Mouse (Mus musculus) MEL (cell line): ENCODE data around the gene Git1. TPM values are rescaled to one million over a fixed set of nuclear protein-coding genes. Genes with fewer than 3 reads are reported as not detected.
A peak's percentile ranks its signal among the peaks of the same experiment; 100 is the strongest.

Source experiments
- DNase-seq: peaks from one replicate; pipeline ENCODE4 v3.0.0; 2011; ENCODE audit warnings: low read depth, low spot score
- H3K27ac ChIP-seq: 2 replicates; pipeline ENCODE4 v1.5.1; 2012; ENCODE audit warnings: low read depth, mild to moderate bottlenecking, control low read depth, low read length, moderate library complexity; ENCODE audit not compliant: control insufficient read depth
- H3K27me3 ChIP-seq, 2 experiments: fragments of 150-350 bp in 1 of 2; sonication (generic) in 1 of 2; 2 replicates each; pipeline ENCODE4 v1.6.1; 2012; ENCODE audit warnings: low read length in 2 of 2, mild to moderate bottlenecking in 2 of 2, improper control_type of control experiment in 1 of 2, moderate library complexity in 1 of 2; ENCODE audit not compliant: insufficient read depth in 2 of 2, control insufficient read depth in 1 of 2
- H3K36me3 ChIP-seq, 2 experiments: 2 replicates each; pipeline ENCODE4 v1.6.1; 2012 to 2014; ENCODE audit warnings: low read length in 2 of 2, improper control_type of control experiment in 1 of 2, inconsistent platforms in 1 of 2, mild to moderate bottlenecking in 1 of 2; ENCODE audit not compliant: insufficient read depth in 2 of 2, control insufficient read depth in 1 of 2
- H3K4me1 ChIP-seq, 2 experiments: fragments of 150-350 bp in 1 of 2; sonication (generic) in 1 of 2; 2 replicates each; pipeline ENCODE4 v1.6.1; 2012; ENCODE audit warnings: low read length in 2 of 2, improper control_type of control experiment in 1 of 2, mild to moderate bottlenecking in 1 of 2; ENCODE audit not compliant: insufficient read depth in 2 of 2, control insufficient read depth in 1 of 2
- H3K4me3 ChIP-seq, 2 experiments: fragments of 150-350 bp in 1 of 2; sonication (generic) in 1 of 2; 2 replicates each; pipeline ENCODE4 v1.5.1; 2012; ENCODE audit warnings: low read depth in 2 of 2, low read length in 2 of 2, mild to moderate bottlenecking in 2 of 2, moderate library complexity in 2 of 2, control low read depth in 1 of 2, improper control_type of control experiment in 1 of 2; ENCODE audit not compliant: control insufficient read depth in 1 of 2, insufficient read depth in 1 of 2
- H3K79me2 ChIP-seq: 2 replicates; pipeline ENCODE4 v1.6.1; 2012; ENCODE audit warnings: mild to moderate bottlenecking, low read length, moderate library complexity; ENCODE audit not compliant: control insufficient read depth, poor library complexity, insufficient read depth
- H3K9ac ChIP-seq: 2 replicates; pipeline ENCODE4 v1.6.1; 2012; ENCODE audit warnings: low read depth, mild to moderate bottlenecking, control low read depth, low read length, moderate library complexity; ENCODE audit not compliant: control insufficient read depth, poor library complexity, severe bottlenecking
- H3K9me3 ChIP-seq: fragments of 150-350 bp; sonication (generic); replicated peaks from 2 replicates; pipeline ENCODE4 v1.6.1; 2012; ENCODE audit warnings: mild to moderate bottlenecking, low read length, improper control_type of control experiment, moderate library complexity; ENCODE audit not compliant: insufficient read depth
- CHD2 ChIP-seq: IDR thresholded peaks from 2 replicates; pipeline ENCODE4 v1.6.1; 2011; ENCODE audit warnings: low read length, improper control_type of control experiment
- E2F4 ChIP-seq: IDR thresholded peaks from 2 replicates; pipeline ENCODE4 v1.6.1; 2011; ENCODE audit warnings: low read depth, low read length, improper control_type of control experiment, borderline replicate concordance
- EP300 ChIP-seq, 2 experiments: IDR thresholded peaks; 2 replicates each; pipeline ENCODE4 v1.6.1; 2011; ENCODE audit warnings: improper control_type of control experiment in 2 of 2, low read length in 2 of 2, low read depth in 1 of 2, mild to moderate bottlenecking in 1 of 2
- GABPA ChIP-seq: IDR thresholded peaks from 2 replicates; pipeline ENCODE4 v1.6.1; 2012; ENCODE audit warnings: low read depth, mild to moderate bottlenecking, inconsistent platforms, low read length, improper control_type of control experiment, moderate library complexity
- GATA1 ChIP-seq: IDR thresholded peaks from 2 replicates; pipeline ENCODE4 v1.6.1; 2011; ENCODE audit warnings: low read depth, low read length, improper control_type of control experiment
- KAT2A ChIP-seq: conservative IDR thresholded peaks from 2 replicates; pipeline ENCODE4 v1.6.1; 2012; ENCODE audit warnings: low read depth, low read length, improper control_type of control experiment, inconsistent platforms
- MAFK ChIP-seq: IDR thresholded peaks from 2 replicates; pipeline ENCODE4 v1.6.1; 2011; ENCODE audit warnings: low read depth, mild to moderate bottlenecking, low read length, improper control_type of control experiment, borderline replicate concordance
- MAX ChIP-seq: IDR thresholded peaks from 2 replicates; pipeline ENCODE4 v1.6.1; 2011; ENCODE audit warnings: low read length, improper control_type of control experiment
- MXI1 ChIP-seq: IDR thresholded peaks from 2 replicates; pipeline ENCODE4 v1.6.1; 2011; ENCODE audit warnings: mild to moderate bottlenecking, low read depth, low read length, improper control_type of control experiment
- MYB ChIP-seq: IDR thresholded peaks from 2 replicates; pipeline ENCODE4 v1.6.1; 2011; ENCODE audit warnings: mild to moderate bottlenecking, low read depth, low read length, improper control_type of control experiment
- MYC ChIP-seq: IDR thresholded peaks from 2 replicates; pipeline ENCODE4 v1.6.1; 2011; ENCODE audit warnings: low read depth, mild to moderate bottlenecking, low read length, improper control_type of control experiment, moderate library complexity
- NELFE ChIP-seq: IDR thresholded peaks from 2 replicates; pipeline ENCODE4 v1.6.1; 2011; ENCODE audit warnings: low read depth, low read length, improper control_type of control experiment
- NRF1 ChIP-seq: IDR thresholded peaks from 2 replicates; pipeline ENCODE4 v1.6.1; 2014; ENCODE audit warnings: low read depth, mild to moderate bottlenecking, inconsistent platforms, low read length, improper control_type of control experiment, moderate library complexity; ENCODE audit not compliant: poor library complexity, insufficient read depth, severe bottlenecking
- RCOR1 ChIP-seq: IDR thresholded peaks from 2 replicates; pipeline ENCODE4 v1.6.1; 2012; ENCODE audit warnings: low read depth, mild to moderate bottlenecking, inconsistent platforms, low read length, improper control_type of control experiment
- SIN3A ChIP-seq: IDR thresholded peaks from 2 replicates; pipeline ENCODE4 v1.6.1; 2012; ENCODE audit warnings: low read length, improper control_type of control experiment, inconsistent platforms
- SMC3 ChIP-seq: IDR thresholded peaks from 2 replicates; pipeline ENCODE4 v1.6.1; 2011; ENCODE audit warnings: low read depth, low read length, improper control_type of control experiment
- TAL1 ChIP-seq: IDR thresholded peaks from 2 replicates; pipeline ENCODE4 v1.6.1; 2012; ENCODE audit warnings: mild to moderate bottlenecking, inconsistent platforms, low read length, moderate library complexity, mixed read lengths
- TBP ChIP-seq: IDR thresholded peaks from 2 replicates; pipeline ENCODE4 v1.8.0; 2011; ENCODE audit warnings: low read depth, low read length, improper control_type of control experiment
- TCF12 ChIP-seq: IDR thresholded peaks from 2 replicates; pipeline ENCODE4 v1.6.1; 2014; ENCODE audit warnings: low read depth, mild to moderate bottlenecking, inconsistent platforms, low read length, improper control_type of control experiment, moderate library complexity
- UBTF ChIP-seq: IDR thresholded peaks from 2 replicates; pipeline ENCODE4 v1.6.1; 2012; ENCODE audit warnings: low read depth, mild to moderate bottlenecking, inconsistent platforms, low read length, improper control_type of control experiment, moderate library complexity, borderline replicate concordance; ENCODE audit not compliant: insufficient read depth
- USF1 ChIP-seq: IDR thresholded peaks from 2 replicates; pipeline ENCODE4 v1.6.1; 2014; ENCODE audit warnings: low read depth, mild to moderate bottlenecking, inconsistent platforms, low read length, improper control_type of control experiment, moderate library complexity
- USF2 ChIP-seq, 2 experiments: IDR thresholded peaks; 2 replicates each; pipeline ENCODE4 v1.6.1; 2011 to 2012; ENCODE audit warnings: improper control_type of control experiment in 2 of 2, low read length in 2 of 2, borderline replicate concordance in 1 of 2, inconsistent platforms in 1 of 2, low read depth in 1 of 2, mild to moderate bottlenecking in 1 of 2; ENCODE audit not compliant: insufficient read depth in 1 of 2
- ZKSCAN1 ChIP-seq: IDR thresholded peaks from 2 replicates; pipeline ENCODE4 v1.6.1; 2012; ENCODE audit warnings: low read depth, mild to moderate bottlenecking, inconsistent platforms, low read length, improper control_type of control experiment, moderate library complexity
- polyA plus RNA-seq, 2 experiments: library from polyadenylated mRNA; stranded (reverse) in 1 of 2; unstranded in 1 of 2; fragments of >175 nt in 1 of 2; fragments of >200 nt in 1 of 2; gene quantifications; 2 replicates each; pipeline versions ENCODE4 v1.2.1 to v1.2.4; 2012; ENCODE audit warnings: low replicate concordance in 2 of 2, low read depth in 1 of 2; ENCODE audit not compliant: insufficient read length in 2 of 2, insufficient read depth in 1 of 2, missing spikeins in 1 of 2
- total RNA-seq: library from RNA; depleted of rRNA; stranded (reverse); fragments of 300-350 nt; gene quantifications from 2 replicates; pipeline ENCODE4 v1.2.3, GENCODE M21; 2012

Git1 gene
- total and polyA plus RNA-seq, 3 experiments = 33.1 to 81.4 TPM; not detected in 1

GRCm38 (mm10) chr11:77514281-77514831 lies 21.0 kb downstream of the Git1 start:
- Histone ChIP-seq H3K4me3 (peak overlapping the region; percentile 85 to 96), H3K27me3 (no peaks in the 10 kb centered on the region), H3K4me1 (peaks cover 2 to 18% of the 10 kb centered on the region in 2 experiments; a peak in 3 of 4 replicates), H3K9ac (peak overlapping the region; percentile 84), H3K9me3 (no peaks in the 10 kb centered on the region), H3K36me3 (peaks cover 0 to 8% of the 10 kb centered on the region in 2 experiments; a peak in 2 of 4 replicates), H3K27ac (peak overlapping the region; percentile 1; the same call in 1 of the 2 replicates), H3K79me2 (peaks cover 2% of the 10 kb centered on the region; the same call in 1 of the 2 replicates)
- peak; percentile 86 for DNase-seq
- TF ChIP-seq SIN3A = peak; percentile 57; the same call in 1 of the 2 replicates
- TF ChIP-seq RCOR1 = no peak
- TF ChIP-seq MYB = no peak
- TF ChIP-seq ZKSCAN1 = no peak
- no peak for TF ChIP-seq MAFK
- TF ChIP-seq NELFE = no peak
- no peak for TF ChIP-seq E2F4
- 0 out of 2 replicates have a peak, but pooled peaks have one; percentile 56 for TF ChIP-seq TCF12
- no peak for TF ChIP-seq NRF1
- no peak for TF ChIP-seq UBTF
- TF ChIP-seq SMC3 = 0 out of 2 replicates have a peak, but pooled peaks have one; percentile 20
- no peak for TF ChIP-seq MYC
- 0 out of 2 replicates have a peak, but pooled peaks have one; percentile 14 for TF ChIP-seq MXI1
- TF ChIP-seq GABPA = no peak
- 0 out of 4 replicates have a peak, but pooled peaks of 1 of the 2 experiments have one; percentile 22 for TF ChIP-seq EP300 (IDR thresholded peaks at IDR 0.05; ENCODE audit: low read depth in 1 of 2, low read length in 2 of 2)
- TF ChIP-seq MAX = peak; percentile 44; the same call in 1 of the 2 replicates
- TF ChIP-seq CHD2 = no peak
- TF ChIP-seq USF1 = no peak
- no peak for TF ChIP-seq USF2 (IDR thresholded peaks at IDR 0.05; ENCODE audit: borderline replicate concordance in 1 of 2, insufficient read depth in 1 of 2, low read depth in 1 of 2, low read length in 2 of 2)
- 0 out of 2 replicates have a peak, but pooled peaks have one; percentile 5 for TF ChIP-seq TBP
- TF ChIP-seq KAT2A = no peak
- TF ChIP-seq GATA1 = peak; percentile 72; the same call in 1 of the 2 replicates
- TF ChIP-seq TAL1 = peak; percentile 47
